21 mouse cellular contexts compared by ENCODE assay signal in the genomic region with DNA sequence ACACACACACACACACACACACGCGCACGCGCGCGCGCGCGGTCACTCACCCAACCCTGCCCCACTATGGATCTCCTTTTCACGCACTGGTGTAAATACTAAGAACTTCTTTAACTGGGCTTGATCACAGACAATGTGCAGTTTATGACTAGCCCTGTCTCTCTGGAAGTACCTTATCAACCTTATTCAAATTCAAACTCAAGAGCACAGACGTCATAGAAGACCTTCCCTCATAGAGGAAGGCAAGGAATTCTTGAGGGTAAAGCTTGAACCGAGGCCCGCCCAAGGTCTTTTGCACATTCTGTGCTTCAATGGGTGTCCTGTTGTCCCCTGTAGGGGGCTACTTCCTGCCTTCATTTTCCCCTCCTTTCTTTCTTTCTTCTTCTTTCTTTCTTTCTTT.
DNase-seq lines count a peak whose midpoint lies in the region; ATAC-seq and TF ChIP-seq lines count a peak whose summit lies in the region.
"Had no signal": no experiment of that assay in that cellular context is flagged by ENCODE, and none has a peak within 500 bp of the region (broad histone marks: within the 10 kb centered on the region; RNA-seq: fewer than 3 reads in every experiment).

No protein-coding gene starts in this region.

- ATAC-seq in Patski: no peak
- ATAC-seq: forebrain, embryonic 14.5 days; forebrain, embryonic 16.5 days had no signal

- in situ Hi-C loops in Patski (cut with MboI; ENCODE audit: low pct_unique_long_range_greater_than_20kb): no loop called here

- POLR2A ChIA-PET in Patski (lab: Charles Lee): interaction anchor here (0.6 kb wide), 1 partner anchor 250 kb away, joined by 4 read pairs; no protein-coding TSS in a partner anchor

- no peak overlapping the region for H3K27ac ChIP-seq in layer of hippocampus, adult 2 months
- H3K27ac ChIP-seq: embryonic facial prominence, embryonic 10.5 days; embryonic facial prominence, embryonic 12.5 days; forebrain, embryonic 12.5 days had no signal

- DNase-seq in layer of hippocampus, adult 2 months (ENCODE audit: low spot score in 2 of 2): no peak
- no peak for DNase-seq in layer of hippocampus, postnatal 25 days (ENCODE audit: extremely low spot score in 1 of 2, low spot score in 1 of 2)
- DNase-seq in thymus, postnatal 4 days: peak; percentile 37
- DNase-seq in thymus, adult 18-20 months: no peak
- DNase-seq in Patski (ENCODE audit: low read depth, low spot score): no peak
- DNase-seq in ZHBTc4 (ENCODE audit: low read depth, low spot score): peak; percentile 60
- DNase-seq in c-Kit-positive CD71-positive TER-119-positive erythroid progenitor cells, embryonic 14.5 days (ENCODE audit: low spot score): no peak
- DNase-seq in ovary, postnatal 36 days (ENCODE audit: low spot score): no peak
- DNase-seq: adrenal gland, adult 2 months; adrenal gland, postnatal 10 days; adrenal gland, postnatal 25 days; cerebellum, adult 11-12 months; cerebellum, adult 2 months; cerebellum, adult 9-10 months; cerebellum, postnatal 10 days; cerebellum, postnatal 25 days had no signal

- TF ChIP-seq CTCF in layer of hippocampus, adult 2 months (conservative IDR thresholded peaks at IDR 0.05): peak; percentile 49; the same call in 1 of the 2 replicates
- TF ChIP-seq CTCF in Patski (IDR thresholded peaks at IDR 0.05): peak; percentile 21

- no peaks in the 10 kb centered on the region for H3K27me3 ChIP-seq in Patski
- H3K27me3 ChIP-seq: embryonic facial prominence, embryonic 12.5 days had no signal

- H3K4me3 ChIP-seq in layer of hippocampus, adult 2 months: no peak overlapping the region
- H3K4me3 ChIP-seq: embryonic facial prominence, embryonic 10.5 days; embryonic facial prominence, embryonic 12.5 days; forebrain, embryonic 12.5 days had no signal

- CTCF ChIA-PET in Patski (lab: Charles Lee): no interaction called here

Comparison
In these comparisons a context has a peak if more than half of its experiments do, and no peak if none do; other contexts are left out.
1. DNase-seq: peak in thymus, postnatal 4 days (single experiment) and ZHBTc4 (single experiment); none in layer of hippocampus, adult 2 months (0 of 2), layer of hippocampus, postnatal 25 days (0 of 2), thymus, adult 18-20 months (0 of 2), Patski (single experiment), c-Kit-positive CD71-positive TER-119-positive erythroid progenitor cells, embryonic 14.5 days (single experiment) and ovary, postnatal 36 days (single experiment).